Mouse (Mus musculus) bone marrow, adult 2 months (tissue): ENCODE measurements around the gene Slc22a5.

Experiments
- CTCF ChIP-seq: fragments of 200-500 bp; IDR thresholded peaks from 2 replicates; pipeline ENCODE4 v1.5.1; 2011; ENCODE audit warnings: low read length, control low read depth; ENCODE audit not compliant: control insufficient read depth, insufficient read depth
- POLR2A ChIP-seq: fragments of 200-500 bp; IDR thresholded peaks from 2 replicates; pipeline ENCODE4 v1.6.1; 2011; ENCODE audit warnings: low read depth, mild to moderate bottlenecking, control low read depth, low read length, borderline replicate concordance; ENCODE audit not compliant: control insufficient read depth

DNA sequence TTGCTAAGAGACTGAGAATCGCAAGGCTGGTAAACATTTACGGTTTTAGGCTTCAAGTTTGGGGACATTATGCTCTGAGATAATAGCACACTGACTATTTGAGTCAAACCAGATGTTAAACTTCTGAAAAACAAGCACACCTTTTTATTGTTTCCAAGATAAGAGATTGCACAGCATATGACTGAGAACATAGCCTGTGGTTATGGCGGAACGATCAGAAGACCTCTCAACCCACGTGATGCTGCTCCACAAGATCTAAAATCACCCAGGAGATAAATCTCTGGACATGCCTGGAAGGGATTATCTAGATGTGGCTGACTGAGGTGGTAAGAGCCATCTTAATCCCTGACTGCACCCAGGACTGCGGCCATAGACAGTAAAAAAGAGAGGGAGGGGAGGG, 5.5 kb upstream of the Slc22a5 start:
- TF ChIP-seq CTCF (no peak), POLR2A (no peak)
